ENCODE assay signal across 6 mouse cellular contexts in genomic region chr1:127459576-127459975, GRCm38 (mm10).
"Had no signal": no experiment of that assay in that cellular context is flagged by ENCODE, and none has a peak within 500 bp of the region (broad histone marks: within the 10 kb centered on the region; RNA-seq: fewer than 3 reads in every experiment).

No protein-coding gene starts in this region.

- H3K27me3 ChIP-seq: intestine, embryonic 15.5 days; kidney, embryonic 15.5 days; midbrain, embryonic 13.5 days; stomach, embryonic 15.5 days had no signal

- H3K27ac ChIP-seq: intestine, embryonic 15.5 days; kidney, embryonic 15.5 days; limb, embryonic 13.5 days; liver, embryonic 14.5 days; stomach, embryonic 15.5 days had no signal

- H3K4me3 ChIP-seq: intestine, embryonic 15.5 days; kidney, embryonic 15.5 days; limb, embryonic 13.5 days; midbrain, embryonic 13.5 days; stomach, embryonic 15.5 days had no signal

- H3K4me1 ChIP-seq: intestine, embryonic 15.5 days; stomach, embryonic 15.5 days had no signal

- H3K36me3 ChIP-seq: intestine, embryonic 15.5 days; midbrain, embryonic 13.5 days had no signal
